Mouse (Mus musculus) heart, postnatal 0 days (tissue): ENCODE data around the gene Lhfpl4.

Experiments
- CTCF ChIP-seq: IDR thresholded peaks from 2 replicates; pipeline ENCODE4 v1.5.1; 2016; ENCODE audit warnings: antibody characterized with exemption, control low read depth, low read depth
- EP300 ChIP-seq: IDR thresholded peaks from 2 replicates; pipeline ENCODE4 v1.6.1; 2016; ENCODE audit warnings: antibody characterized with exemption, low read depth

DNA sequence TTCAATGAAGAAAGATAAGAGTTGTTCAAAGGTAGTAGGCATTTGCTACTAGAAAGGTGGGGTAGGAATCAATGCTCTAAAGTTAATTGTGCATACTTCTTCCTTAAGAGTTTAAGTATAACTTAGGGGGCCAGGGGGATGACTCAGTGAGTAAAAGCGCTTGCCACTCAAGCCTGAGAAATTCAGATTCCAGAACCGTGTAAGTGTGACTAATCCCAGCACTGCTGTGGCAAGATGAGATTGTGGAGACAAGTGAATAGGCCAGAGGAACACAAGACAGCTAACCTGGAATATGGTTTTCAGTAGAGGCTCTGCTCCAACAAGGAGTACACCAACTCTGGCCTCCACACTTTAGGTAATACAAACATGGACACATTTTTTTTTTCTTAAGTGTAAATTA is 61.8 kb downstream of the Lhfpl4 start:
- TF ChIP-seq CTCF (no peak), EP300 (no peak)
